Mouse (Mus musculus): ENCODE data around the gene Gm11549. TPM values are rescaled to one million over a fixed set of nuclear protein-coding genes. Genes with fewer than 3 reads are reported as not detected.
A peak's percentile ranks its signal among the peaks of the same experiment; 100 is the strongest.

Gm11549 gene
- polyA plus RNA-seq, 1 experiment from 2014 or later: 0.20 TPM

GRCm38 (mm10) chr3:36544961-36545360 lies 23.3 kb upstream of the Gm11549 start:
- H3K9ac ChIP-seq (ENCODE audit: low read length): no peak overlapping the region
- H3K27ac ChIP-seq (ENCODE audit: low read depth): no peak overlapping the region
- no peaks in the 10 kb centered on the region for H3K9me3 ChIP-seq (ENCODE audit: control insufficient read depth, low read length)
- H3K4me2 ChIP-seq (ENCODE audit: low read length): no peak overlapping the region
- ATAC-seq (replicated peaks; ENCODE audit: low FRiP score, low TSS enrichment, low read depth) (no peak), DNase-seq (ENCODE audit: low spot score) (no peak)
- WGBS: 79% methylated on average over 3 of the region's 3 CpGs
- H3K4me3 ChIP-seq (ENCODE audit: low read depth, low read length): no peak overlapping the region
- no peaks in the 10 kb centered on the region for H3K27me3 ChIP-seq (replicated peaks; ENCODE audit: control insufficient read depth, insufficient read depth, low read length)
- no peaks in the 10 kb centered on the region for H3K4me1 ChIP-seq (replicated peaks; ENCODE audit: control insufficient read depth, insufficient read depth, low read length)
- H3K36me3 ChIP-seq (ENCODE audit: control insufficient read depth, insufficient read depth, low read length): no peaks in the 10 kb centered on the region

GRCm38 (mm10) chr3:36541399-36541798 lies 19.8 kb upstream of the Gm11549 start:
- ATAC-seq (replicated peaks; ENCODE audit: low FRiP score, low TSS enrichment, low read depth): no peak
- H3K9ac ChIP-seq (ENCODE audit: low read length): no peak overlapping the region
- 90% methylated on average over 2 of the region's 2 CpGs for WGBS

GRCm38 (mm10) chr3:36540756-36541155 lies 19.1 kb upstream of the Gm11549 start:
- H3K4me1 ChIP-seq (replicated peaks; ENCODE audit: control insufficient read depth, insufficient read depth, low read length): no peaks in the 10 kb centered on the region
- H3K36me3 ChIP-seq (ENCODE audit: control insufficient read depth, insufficient read depth, low read length): no peaks in the 10 kb centered on the region
- H3K4me3 ChIP-seq (ENCODE audit: low read depth, low read length): no peak overlapping the region
- H3K9me3 ChIP-seq (ENCODE audit: control insufficient read depth, low read length): no peaks in the 10 kb centered on the region
- whole genome bisulfite sequencing: 68% methylated on average over 2 of the region's 2 CpGs
- no peak overlapping the region for H3K4me2 ChIP-seq (ENCODE audit: low read length)
- H3K27ac ChIP-seq (ENCODE audit: low read depth): no peak overlapping the region
- DNase-seq (ENCODE audit: low spot score) (no peak), ATAC-seq (replicated peaks; ENCODE audit: low FRiP score, low TSS enrichment, low read depth) (no peak)
- no peaks in the 10 kb centered on the region for H3K27me3 ChIP-seq (replicated peaks; ENCODE audit: control insufficient read depth, insufficient read depth, low read length)
- H3K9ac ChIP-seq (ENCODE audit: low read length): no peak overlapping the region

More at GRCm38 (mm10) chr3:36541399-36541798, 19.8 kb upstream of the Gm11549 start:
- Histone ChIP-seq H3K4me3 (ENCODE audit: low read depth, low read length) (no peak overlapping the region), H3K27ac (ENCODE audit: low read depth) (no peak overlapping the region), H3K4me1 (replicated peaks; ENCODE audit: control insufficient read depth, insufficient read depth, low read length) (no peaks in the 10 kb centered on the region), H3K4me2 (ENCODE audit: low read length) (no peak overlapping the region), H3K9me3 (ENCODE audit: control insufficient read depth, low read length) (no peaks in the 10 kb centered on the region), H3K27me3 (replicated peaks; ENCODE audit: control insufficient read depth, insufficient read depth, low read length) (no peaks in the 10 kb centered on the region), H3K36me3 (ENCODE audit: control insufficient read depth, insufficient read depth, low read length) (no peaks in the 10 kb centered on the region)
- no peak for DNase-seq (ENCODE audit: low spot score)

- Histone ChIP-seq H3K4me2 (ENCODE audit: low read length) (no peak overlapping the region), H3K9ac (ENCODE audit: low read length) (no peak overlapping the region), H3K36me3 (ENCODE audit: control insufficient read depth, insufficient read depth, low read length) (no peaks in the 10 kb centered on the region), H3K4me3 (ENCODE audit: low read depth, low read length) (no peak overlapping the region), H3K4me1 (replicated peaks; ENCODE audit: control insufficient read depth, insufficient read depth, low read length) (no peaks in the 10 kb centered on the region), H3K27ac (ENCODE audit: low read depth) (no peak overlapping the region), H3K9me3 (ENCODE audit: control insufficient read depth, low read length) (no peaks in the 10 kb centered on the region), H3K27me3 (replicated peaks; ENCODE audit: control insufficient read depth, insufficient read depth, low read length) (no peaks in the 10 kb centered on the region)
- no peak for DNase-seq (ENCODE audit: low spot score)
- ATAC-seq (replicated peaks; ENCODE audit: low FRiP score, low TSS enrichment, low read depth): no peak
- WGBS: 83% methylated on average over 4 of the region's 4 CpGs
Observed at GRCm38 (mm10) chr3:36537701-36538470, 16.3 kb upstream of the Gm11549 start.

- no peak for ATAC-seq (replicated peaks; ENCODE audit: low FRiP score, low TSS enrichment, low read depth)
- peaks cover 8% of the 10 kb centered on the region for H3K4me1 ChIP-seq (replicated peaks; ENCODE audit: control insufficient read depth, insufficient read depth, low read length)
- DNase-seq (ENCODE audit: low spot score): no peak
- H3K4me2 ChIP-seq (ENCODE audit: low read length): no peak overlapping the region
- H3K4me3 ChIP-seq (ENCODE audit: low read depth, low read length): no peak overlapping the region
- no peak overlapping the region for H3K27ac ChIP-seq (ENCODE audit: low read depth)
- no peaks in the 10 kb centered on the region for H3K36me3 ChIP-seq (ENCODE audit: control insufficient read depth, insufficient read depth, low read length)
- H3K27me3 ChIP-seq (replicated peaks; ENCODE audit: control insufficient read depth, insufficient read depth, low read length): no peaks in the 10 kb centered on the region
- WGBS: 86% methylated on average over 12 of the region's 12 CpGs
- no peaks in the 10 kb centered on the region for H3K9me3 ChIP-seq (ENCODE audit: control insufficient read depth, low read length)
- H3K9ac ChIP-seq (ENCODE audit: low read length): no peak overlapping the region
Observed at GRCm38 (mm10) chr3:36536041-36536440, 14.4 kb upstream of the Gm11549 start.

- Histone ChIP-seq H3K36me3 (ENCODE audit: control insufficient read depth, insufficient read depth, low read length) (no peaks in the 10 kb centered on the region), H3K27me3 (replicated peaks; ENCODE audit: control insufficient read depth, insufficient read depth, low read length) (no peaks in the 10 kb centered on the region), H3K27ac (ENCODE audit: low read depth) (peak overlapping the region; percentile 38; the same call in 1 of the 2 replicates), H3K9me3 (ENCODE audit: control insufficient read depth, low read length) (no peaks in the 10 kb centered on the region), H3K4me2 (ENCODE audit: low read length) (0 out of 2 replicates have a peak overlapping the region, but pooled peaks have one; percentile 6), H3K4me1 (replicated peaks; ENCODE audit: control insufficient read depth, insufficient read depth, low read length) (peaks cover 8% of the 10 kb centered on the region), H3K9ac (ENCODE audit: low read length) (no peak overlapping the region), H3K4me3 (ENCODE audit: low read depth, low read length) (no peak overlapping the region)
- ATAC-seq (replicated peaks; ENCODE audit: low FRiP score, low TSS enrichment, low read depth) (peak; percentile 73), DNase-seq (ENCODE audit: low spot score) (peak; percentile 59)
- 4% methylated on average over 1 of the region's 1 CpGs for WGBS
Observed at GRCm38 (mm10) chr3:36533201-36533672, 11.6 kb upstream of the Gm11549 start.

GRCm38 (mm10) chr3:36532738-36533137 lies 11.1 kb upstream of the Gm11549 start:
- peak; percentile 55 for DNase-seq (ENCODE audit: low spot score)
- H3K4me3 ChIP-seq (ENCODE audit: low read depth, low read length): no peak overlapping the region

GRCm38 (mm10) chr3:36531979-36532542 lies 10.4 kb upstream of the Gm11549 start:
- 3% methylated on average over 18 of the region's 18 CpGs for WGBS
- H3K27ac ChIP-seq (ENCODE audit: low read depth): no peak overlapping the region

More at GRCm38 (mm10) chr3:36532738-36533137, 11.1 kb upstream of the Gm11549 start:
- Histone ChIP-seq H3K36me3 (ENCODE audit: control insufficient read depth, insufficient read depth, low read length) (no peaks in the 10 kb centered on the region), H3K9me3 (ENCODE audit: control insufficient read depth, low read length) (no peaks in the 10 kb centered on the region), H3K9ac (ENCODE audit: low read length) (no peak overlapping the region), H3K27me3 (replicated peaks; ENCODE audit: control insufficient read depth, insufficient read depth, low read length) (no peaks in the 10 kb centered on the region), H3K27ac (ENCODE audit: low read depth) (peak overlapping the region; percentile 38; the same call in 1 of the 2 replicates), H3K4me2 (ENCODE audit: low read length) (peak overlapping the region; percentile 65; the same call in 1 of the 2 replicates), H3K4me1 (replicated peaks; ENCODE audit: control insufficient read depth, insufficient read depth, low read length) (peaks cover 8% of the 10 kb centered on the region)
- 28% methylated on average over 7 of the region's 7 CpGs for WGBS
- ATAC-seq (replicated peaks; ENCODE audit: low FRiP score, low TSS enrichment, low read depth): no peak; the same call in 1 of the 2 replicates

More at GRCm38 (mm10) chr3:36531979-36532542, 10.4 kb upstream of the Gm11549 start:
- Histone ChIP-seq H3K4me2 (ENCODE audit: low read length) (peak overlapping the region; percentile 65), H3K27me3 (replicated peaks; ENCODE audit: control insufficient read depth, insufficient read depth, low read length) (no peaks in the 10 kb centered on the region), H3K4me1 (replicated peaks; ENCODE audit: control insufficient read depth, insufficient read depth, low read length) (peaks cover 8% of the 10 kb centered on the region), H3K36me3 (ENCODE audit: control insufficient read depth, insufficient read depth, low read length) (no peaks in the 10 kb centered on the region), H3K4me3 (ENCODE audit: low read depth, low read length) (peak overlapping the region; percentile 32), H3K9me3 (ENCODE audit: control insufficient read depth, low read length) (no peaks in the 10 kb centered on the region), H3K9ac (ENCODE audit: low read length) (peak overlapping the region; percentile 27; the same call in 1 of the 2 replicates)
- no peak for ATAC-seq (replicated peaks; ENCODE audit: low FRiP score, low TSS enrichment, low read depth)
- peak; percentile 70 for DNase-seq (ENCODE audit: low spot score)

Data from intestine, embryonic 14.5 days (tissue).